Mouse (Mus musculus) MN1 (cell line): ENCODE data around the gene Cd59b.
A peak's percentile ranks its signal among the peaks of the same experiment; 100 is the strongest.

Experiments
- DNase-seq: peaks from one replicate; pipeline ENCODE4 v3.0.0-alpha.2; 2016; ENCODE audit warnings: low spot score

Gene Cd59b

GRCm38 (mm10) chr2:104119097-104119496 lies 49.4 kb downstream of the Cd59b start:
- no peak for DNase-seq

- DNase-seq, result no peak
Measured at GRCm38 (mm10) chr2:104120312-104120711, 50.7 kb downstream of the Cd59b start.

- no peak for DNase-seq
Measured at GRCm38 (mm10) chr2:104121681-104122504, 52.2 kb downstream of the Cd59b start.

- peak; percentile 92 for DNase-seq
Measured at GRCm38 (mm10) chr2:104122505-104123378, 53.1 kb downstream of the Cd59b start, which contains the start of gene A930018P22Rik. TSS of gene A930018P22Rik (plus strand) at chr2:104122769.

GRCm38 (mm10) chr2:104123540-104123939 lies 53.9 kb downstream of the Cd59b start:
- DNase-seq, result no peak

- no peak for DNase-seq
Measured at GRCm38 (mm10) chr2:104124071-104124470, 54.4 kb downstream of the Cd59b start.

- no peak for DNase-seq
Measured at GRCm38 (mm10) chr2:104128803-104129531, 59.3 kb downstream of the Cd59b start.

GRCm38 (mm10) chr2:104130165-104130564 lies 60.5 kb downstream of the Cd59b start:
- DNase-seq, result no peak

- DNase-seq, result no peak
Measured at GRCm38 (mm10) chr2:104130969-104131368, 61.3 kb downstream of the Cd59b start.

GRCm38 (mm10) chr2:104132266-104132859 lies 62.7 kb downstream of the Cd59b start:
- DNase-seq, result no peak

GRCm38 (mm10) chr2:104133042-104133810 lies 63.6 kb downstream of the Cd59b start:
- no peak for DNase-seq

- DNase-seq, result peak; percentile 85
Measured at GRCm38 (mm10) chr2:104134150-104135056, 64.8 kb downstream of the Cd59b start.

- DNase-seq, result no peak
Measured at GRCm38 (mm10) chr2:104135920-104136319, 66.3 kb downstream of the Cd59b start.
